Mouse (Mus musculus) forelimb bud, embryonic 11.5 days (tissue): ENCODE results near the gene Mylk.

Experiments
- DNase-seq: peaks from one replicate; pipeline ENCODE4 v3.0.0-alpha.2; 2012; ENCODE audit warnings: low read depth, low spot score

The Mylk gene

DNA sequence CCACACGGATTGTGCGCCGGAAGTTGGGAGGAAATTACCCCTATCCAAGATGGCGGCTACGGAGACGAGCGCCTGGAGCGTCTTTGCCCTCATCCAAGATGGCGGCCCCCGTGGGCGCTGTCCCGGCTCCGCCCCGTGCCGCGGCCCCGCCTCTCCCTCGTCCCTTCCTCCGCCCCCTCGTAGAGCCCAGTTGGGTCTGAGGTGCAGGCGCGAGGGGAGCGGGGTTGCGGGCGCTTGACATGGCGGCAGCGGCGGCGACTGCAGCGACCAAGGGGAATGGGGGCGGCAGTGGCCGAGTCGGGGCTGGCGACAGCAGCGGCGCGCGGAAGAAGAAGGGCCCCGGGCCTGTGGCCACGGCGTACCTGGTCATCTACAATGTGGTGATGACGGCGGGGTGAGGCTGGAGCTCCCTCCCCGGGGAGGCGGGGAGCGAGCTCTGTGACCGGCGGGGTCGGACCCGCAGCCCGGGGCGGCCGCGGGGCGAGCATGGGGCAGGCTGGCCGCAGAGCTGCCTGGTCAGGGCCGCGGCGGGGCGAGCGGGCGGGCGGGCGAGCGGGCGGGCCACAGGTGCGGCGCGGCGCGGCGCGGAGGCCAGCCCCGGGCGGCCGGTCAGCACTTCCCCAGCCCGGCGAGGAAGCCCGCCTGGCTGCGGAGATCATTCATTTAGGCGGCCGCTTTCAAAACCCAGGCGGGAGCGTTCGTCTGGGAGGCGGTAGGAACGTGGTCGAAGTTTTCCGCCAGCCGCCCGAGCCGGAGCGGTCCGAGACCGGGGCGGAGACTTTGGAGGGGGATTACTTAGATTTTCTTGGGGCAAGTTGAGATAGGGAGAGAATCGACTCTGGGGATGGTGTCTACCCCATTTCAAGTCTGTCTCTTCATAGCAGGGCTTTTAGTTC is 277.5 kb downstream of the Mylk start, which contains the start of gene Hacd2:
TSS of gene Hacd2 (plus strand) at position 187 of the 896 bp plus-strand sequence.
- peak; percentile 93 for DNase-seq

DNA sequence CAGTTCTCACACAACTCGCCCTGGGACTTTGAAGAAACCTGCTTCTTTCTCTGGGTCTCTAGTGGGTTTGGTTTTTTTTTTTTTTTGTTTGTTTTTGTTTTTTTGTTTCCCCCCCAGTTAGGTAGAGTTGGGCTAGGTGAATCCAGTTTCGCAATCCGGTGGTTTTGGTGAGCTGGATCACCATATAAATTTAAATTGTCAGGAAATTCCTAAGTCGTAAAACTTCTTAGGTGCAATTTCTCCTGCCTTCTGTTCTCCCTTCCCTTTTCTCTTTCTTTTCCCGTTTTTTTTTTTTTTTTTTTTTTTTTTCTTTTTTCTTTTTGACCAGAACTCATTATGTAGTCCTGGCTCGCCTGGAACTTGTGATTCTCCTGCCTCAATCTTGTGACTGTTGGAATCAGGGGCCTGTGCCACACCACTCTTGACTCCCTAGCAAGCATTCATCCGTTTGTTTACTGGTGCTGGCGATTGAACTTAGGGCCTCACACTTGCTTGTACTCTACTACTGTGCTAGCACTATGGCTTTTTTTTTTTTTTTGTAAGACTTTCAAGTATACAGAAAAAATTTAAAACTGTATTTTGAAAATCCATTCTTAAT is 278.2 kb downstream of the Mylk start:
- DNase-seq, result no peak

DNA sequence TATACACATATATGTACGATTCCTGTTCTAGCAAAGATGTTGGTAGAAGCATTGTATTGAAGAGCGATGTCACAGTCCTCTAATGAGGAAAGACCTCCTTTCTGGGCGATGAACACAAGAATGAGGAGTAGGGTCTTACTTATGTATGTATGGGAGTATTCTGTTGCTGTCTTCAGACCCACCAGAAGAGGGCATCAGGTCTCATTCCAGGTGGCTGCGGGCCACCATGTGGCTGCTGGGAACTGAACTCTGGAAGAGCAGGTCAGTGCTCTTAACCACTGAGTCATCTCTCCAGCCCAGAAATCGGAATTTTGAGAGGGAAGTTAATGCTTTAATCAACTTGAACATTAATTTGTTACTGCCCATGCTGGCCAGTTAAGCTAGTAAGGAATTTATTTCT is 279.3 kb downstream of the Mylk start:
- DNase-seq, result no peak

DNA sequence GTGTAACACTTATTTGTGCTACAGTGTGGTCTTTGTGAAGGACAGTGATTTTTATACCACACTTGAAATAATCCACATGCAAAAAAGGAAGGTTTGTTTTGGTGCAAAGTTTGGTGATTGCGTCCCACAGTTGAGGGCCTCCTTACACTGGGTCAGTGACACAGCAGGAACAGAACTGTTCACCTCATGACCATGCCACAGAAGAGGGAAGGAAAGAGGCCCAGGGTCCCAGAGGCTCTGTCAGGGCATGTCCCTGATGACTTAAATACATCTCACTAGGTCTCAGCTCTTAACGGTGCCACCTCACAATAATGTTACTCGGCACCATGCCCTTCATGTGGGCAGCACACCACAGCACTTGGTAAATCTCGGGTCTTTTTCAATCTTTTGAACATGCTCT is 280.3 kb downstream of the Mylk start:
- no peak for DNase-seq

DNA sequence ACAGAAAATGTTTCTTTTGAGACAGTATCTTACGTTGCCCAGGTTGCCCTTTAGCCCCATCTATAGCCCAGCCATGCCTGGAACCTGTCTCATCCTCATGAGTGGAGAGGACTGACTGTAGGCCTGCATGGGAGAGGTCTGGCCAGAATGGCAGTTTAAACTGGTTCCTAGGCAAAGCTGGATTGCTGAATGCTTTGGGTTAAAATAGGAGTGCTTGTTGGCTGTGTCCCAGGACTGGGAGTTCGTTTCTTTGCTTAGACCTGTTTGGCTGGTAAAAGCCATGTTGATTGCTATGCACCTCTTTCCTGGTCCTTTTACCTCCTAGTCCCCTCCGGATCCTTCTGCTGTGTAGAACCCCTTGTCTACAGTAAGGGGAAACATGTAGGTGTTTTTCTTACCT is 288.2 kb downstream of the Mylk start:
- DNase-seq, result no peak

DNA sequence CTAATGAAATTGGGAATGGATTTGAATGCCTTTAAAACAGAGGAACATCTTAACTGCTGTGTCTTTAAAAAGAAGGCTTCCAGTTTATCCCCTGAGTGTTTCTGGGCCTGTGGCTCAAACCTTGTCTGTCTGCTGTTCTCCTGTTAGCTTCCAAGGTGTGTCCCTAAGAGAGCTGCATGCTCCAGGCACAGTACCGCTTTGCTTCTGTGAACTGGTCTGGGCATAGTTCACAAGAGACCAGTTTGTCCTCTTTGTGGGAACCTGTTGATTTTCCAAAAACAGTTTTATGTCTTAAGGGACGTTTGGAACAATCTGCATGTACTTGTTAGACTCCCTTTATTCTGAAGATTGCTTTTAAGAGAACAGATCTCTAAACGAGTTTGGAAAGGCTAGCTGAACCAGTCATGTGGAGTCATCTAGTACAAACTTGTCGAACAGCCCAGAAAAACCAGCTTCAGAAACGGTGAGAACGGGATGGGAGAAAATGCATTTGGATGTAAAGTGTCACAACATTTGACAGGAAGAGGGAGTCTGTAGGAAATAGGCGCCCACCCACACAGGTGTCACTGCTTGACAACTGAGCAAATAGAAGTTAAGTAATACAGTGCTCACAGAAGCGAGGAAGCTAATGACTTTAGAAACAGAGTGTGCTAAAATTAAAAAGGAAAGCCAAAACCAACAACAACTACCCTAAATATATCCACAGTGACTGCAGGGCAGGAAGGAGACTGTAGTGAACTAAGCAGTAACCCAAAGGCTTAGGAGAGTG is 289.0 kb downstream of the Mylk start:
- DNase-seq, result no peak

DNA sequence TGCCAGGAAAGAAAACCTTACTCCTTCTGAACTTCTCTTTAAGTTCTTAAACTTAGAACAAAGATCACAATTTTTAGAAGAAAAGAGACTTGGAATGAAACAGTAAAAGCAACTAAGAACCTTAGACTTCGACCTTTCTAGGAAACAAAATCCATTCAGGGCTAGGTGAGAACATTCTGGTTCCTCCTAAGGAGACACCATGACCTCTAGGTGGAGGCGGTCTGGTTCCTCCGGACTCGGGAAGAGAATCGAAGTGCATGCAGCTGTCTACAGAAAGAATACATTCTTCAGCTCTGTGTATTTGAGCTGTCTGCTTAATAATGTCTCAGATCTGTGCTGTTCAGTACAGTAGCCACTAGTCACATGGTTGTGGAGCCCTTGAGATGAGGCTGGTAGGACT is 290.0 kb downstream of the Mylk start:
- DNase-seq, result no peak

DNA sequence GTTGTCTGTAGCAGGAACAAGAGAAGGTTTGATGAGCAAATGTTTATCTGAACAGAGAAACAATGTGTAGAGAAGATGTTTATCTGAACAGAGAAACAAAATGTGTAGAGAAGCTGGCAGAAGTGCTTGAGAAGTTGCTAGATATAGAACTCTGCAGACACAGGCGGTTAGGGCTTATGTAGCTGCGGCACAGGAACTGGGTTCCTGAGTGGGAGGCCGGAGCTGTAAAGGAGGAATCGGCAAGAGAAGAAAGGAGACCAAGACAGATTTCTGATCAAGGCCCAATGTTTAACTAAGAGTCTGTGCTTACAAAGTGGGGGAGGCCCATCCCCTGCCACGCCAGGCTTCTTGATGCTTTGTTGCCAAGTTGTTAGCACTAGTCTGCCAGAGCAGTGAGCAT is 291.7 kb downstream of the Mylk start:
- DNase-seq, result no peak

DNA sequence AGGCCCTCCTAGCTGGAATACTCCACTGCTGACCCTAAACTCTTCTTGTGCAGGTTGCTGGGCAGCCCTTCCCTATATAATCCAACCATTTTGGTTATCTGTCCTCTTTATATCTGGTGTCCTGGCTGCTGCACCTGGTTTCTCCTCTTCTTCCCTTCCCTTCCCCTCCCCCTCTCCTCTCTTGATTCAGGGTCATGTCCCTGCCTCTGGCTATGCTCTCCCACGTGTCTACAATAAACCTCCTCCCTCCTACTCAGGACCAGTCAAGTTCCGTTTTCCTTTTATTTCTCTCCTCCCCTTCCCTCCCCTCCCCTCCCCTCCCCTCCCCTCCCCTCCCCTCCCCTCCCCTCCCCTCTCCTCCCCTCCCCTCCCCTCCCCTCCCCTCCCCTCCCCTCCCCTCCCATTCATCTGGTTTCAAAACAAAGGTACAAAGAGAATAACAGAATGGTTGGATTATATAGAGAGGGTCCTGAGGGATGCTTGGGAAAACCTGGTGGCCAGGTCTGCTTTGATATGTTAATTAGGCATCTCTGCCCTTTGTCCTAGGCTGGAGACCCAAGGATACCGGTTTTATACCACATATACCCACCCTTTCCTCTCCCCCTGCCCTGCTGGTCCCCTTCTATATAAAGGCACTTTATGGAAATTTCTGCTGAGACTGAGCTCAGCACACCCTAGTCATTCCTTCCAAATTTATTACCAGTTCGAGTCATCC is 293.5 kb downstream of the Mylk start:
- no peak for DNase-seq

DNA sequence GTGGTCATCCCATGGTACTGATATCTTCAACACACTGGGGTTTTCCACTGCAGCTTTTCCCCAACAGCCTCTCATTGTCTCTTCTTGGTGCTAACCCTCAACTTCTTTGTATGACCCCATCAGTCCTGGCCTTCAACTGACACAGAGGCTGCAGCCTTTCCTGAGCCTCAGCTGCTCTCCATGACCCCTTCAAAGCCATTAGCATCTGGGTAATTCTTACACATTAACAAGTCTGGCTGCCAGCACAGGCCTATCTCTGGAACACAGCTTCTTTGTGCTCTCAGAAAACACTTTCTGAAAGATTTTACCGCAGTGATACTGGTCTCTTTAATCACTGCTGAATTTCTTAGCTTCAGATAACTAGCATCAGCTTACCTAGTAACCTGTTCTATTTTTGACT is 295.1 kb downstream of the Mylk start:
- DNase-seq, result no peak

DNA sequence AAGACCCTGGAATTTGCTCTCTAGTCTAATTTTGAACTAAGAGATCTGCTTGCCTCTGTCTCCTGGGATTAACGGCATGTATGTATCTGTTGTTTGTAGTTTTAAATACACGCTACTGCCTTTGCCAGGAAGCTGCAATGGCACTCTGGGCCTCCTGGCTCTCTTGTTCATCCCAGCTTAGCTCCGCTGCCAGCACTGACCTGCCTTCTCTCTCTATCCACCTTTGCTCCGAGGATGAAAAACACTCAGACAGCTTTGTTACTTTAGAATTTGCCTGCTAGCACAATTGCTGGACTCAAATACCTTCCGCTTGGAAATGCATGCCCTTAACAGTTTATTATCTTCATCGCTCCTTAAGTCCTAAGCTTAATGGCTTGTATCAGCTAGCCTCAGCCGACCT is 296.0 kb downstream of the Mylk start:
- no peak for DNase-seq

DNA sequence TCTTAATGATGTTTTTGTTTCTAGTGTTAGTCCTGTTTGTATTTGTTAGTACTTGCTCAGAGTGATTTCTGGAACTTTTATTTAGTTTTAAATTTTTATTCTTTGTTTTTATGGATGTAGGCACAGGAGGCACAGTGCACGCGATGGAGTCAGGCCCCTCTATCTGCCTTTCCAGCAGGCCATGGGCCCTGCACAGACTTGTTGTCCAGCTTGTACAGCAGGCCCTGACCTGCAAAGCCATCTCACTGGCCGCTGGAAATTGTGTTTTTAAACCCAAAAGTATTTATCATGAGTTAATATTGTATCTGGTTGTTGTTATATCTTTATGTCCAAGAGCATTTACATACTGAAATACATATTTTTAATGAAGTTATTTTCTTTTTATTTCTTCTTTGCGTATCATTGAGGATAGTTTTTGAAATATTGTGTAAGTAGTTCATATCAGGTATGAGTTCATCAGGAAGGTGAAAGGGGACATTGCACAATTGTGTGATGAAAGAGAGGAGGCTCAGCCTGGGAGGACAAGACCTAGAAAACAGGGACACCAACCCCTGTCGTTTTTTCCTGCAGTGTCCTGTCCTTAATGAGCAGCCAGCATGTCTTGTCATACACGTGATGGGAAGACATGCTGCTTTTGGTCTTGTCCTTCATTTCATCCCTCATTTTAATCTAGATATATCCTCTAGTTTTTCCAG is 301.2 kb downstream of the Mylk start:
- no peak for DNase-seq

DNA sequence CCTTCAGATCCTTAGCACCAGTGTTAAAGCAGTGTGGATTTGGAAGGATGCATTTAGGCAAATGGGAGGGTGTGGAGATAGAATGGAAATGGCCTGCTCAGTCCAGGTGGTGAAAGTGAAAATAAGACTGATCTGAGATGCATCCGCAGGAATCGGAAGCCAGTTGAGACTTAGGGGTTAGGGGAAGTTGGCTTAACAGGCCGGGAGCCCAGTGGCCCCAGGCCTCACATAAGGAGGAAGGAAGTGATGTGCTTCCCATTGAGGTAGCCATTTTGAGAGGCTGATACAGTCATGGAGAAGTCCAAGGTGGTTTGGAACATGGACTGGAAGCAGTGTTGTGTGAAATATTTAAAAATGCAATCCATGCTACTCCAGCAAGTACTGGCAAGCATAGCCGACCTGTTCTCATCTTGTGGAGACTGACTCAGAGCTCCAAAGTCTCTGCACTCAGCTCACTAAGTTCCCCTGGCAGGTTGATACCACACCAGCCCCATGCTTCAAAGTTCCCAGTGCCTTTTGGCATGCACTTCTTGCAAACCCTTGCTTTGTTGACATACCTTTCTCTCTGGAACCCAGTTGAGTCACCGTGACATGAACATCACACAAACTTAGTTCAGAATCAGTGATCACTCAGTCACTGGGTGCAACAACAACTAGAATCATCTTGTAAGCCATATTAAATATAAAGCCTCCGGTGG is 302.4 kb downstream of the Mylk start:
- DNase-seq, result no peak

DNA sequence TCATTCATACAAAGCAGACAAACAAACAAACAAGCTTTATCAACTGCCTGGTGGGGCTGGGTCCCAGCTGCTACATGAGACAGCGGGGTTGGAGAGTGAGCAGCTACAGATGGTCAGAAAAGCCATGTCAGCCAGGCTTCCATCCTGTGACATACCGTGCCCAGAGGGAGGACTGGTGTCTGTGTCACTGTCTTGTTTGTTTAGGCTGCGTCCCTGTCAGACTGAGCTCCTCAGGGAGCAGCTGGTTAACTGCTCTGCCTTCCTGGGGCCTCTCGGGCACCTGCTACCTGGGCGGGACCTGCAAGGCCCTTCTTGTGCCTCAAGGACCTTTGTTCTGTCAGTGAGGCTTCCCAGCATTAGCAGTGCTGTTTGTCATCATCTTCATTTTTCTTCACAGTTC is 306.1 kb downstream of the Mylk start:
- DNase-seq, result no peak
